Mouse (Mus musculus) layer of hippocampus, adult 9-11 months (tissue): ENCODE measurements around the gene Acss3.

Experiments
- DNase-seq: peaks from one replicate; pipeline ENCODE4 v3.0.0; 2022

Gene Acss3

GRCm38 (mm10) chr10:106998052-106998625 lies 125.3 kb downstream of the Acss3 start:
- DNase-seq = peak; percentile 4

GRCm38 (mm10) chr10:106989478-106989877 lies 134.0 kb downstream of the Acss3 start:
- no peak for DNase-seq

GRCm38 (mm10) chr10:106975193-106976141 lies 148.0 kb downstream of the Acss3 start:
- no peak for DNase-seq

GRCm38 (mm10) chr10:106959026-106959425 lies 164.4 kb downstream of the Acss3 start:
- no peak for DNase-seq

GRCm38 (mm10) chr10:106941380-106941779 lies 182.1 kb downstream of the Acss3 start:
- DNase-seq = no peak

GRCm38 (mm10) chr10:106939441-106939840 lies 184.0 kb downstream of the Acss3 start:
- DNase-seq = no peak

- DNase-seq = no peak
These were observed 184.6 kb downstream of the Acss3 start for GRCm38 (mm10) chr10:106938851-106939250.

GRCm38 (mm10) chr10:106936996-106937395 lies 186.5 kb downstream of the Acss3 start:
- DNase-seq = no peak

GRCm38 (mm10) chr10:106932571-106933073 lies 190.8 kb downstream of the Acss3 start:
- no peak for DNase-seq

- DNase-seq = no peak
These were observed 194.7 kb downstream of the Acss3 start for GRCm38 (mm10) chr10:106928576-106929332.

GRCm38 (mm10) chr10:106924798-106925197 lies 198.7 kb downstream of the Acss3 start:
- no peak for DNase-seq

GRCm38 (mm10) chr10:106924334-106924733 lies 199.1 kb downstream of the Acss3 start:
- DNase-seq = no peak

GRCm38 (mm10) chr10:106914822-106915221 lies 208.6 kb downstream of the Acss3 start:
- DNase-seq = no peak

GRCm38 (mm10) chr10:106914275-106914674 lies 209.2 kb downstream of the Acss3 start:
- DNase-seq = no peak

GRCm38 (mm10) chr10:106913032-106913431 lies 210.4 kb downstream of the Acss3 start:
- no peak for DNase-seq

- no peak for DNase-seq
These were observed 213.4 kb downstream of the Acss3 start for GRCm38 (mm10) chr10:106910108-106910507.

GRCm38 (mm10) chr10:106896351-106896750 lies 227.1 kb downstream of the Acss3 start:
- no peak for DNase-seq
